Mouse (Mus musculus) telencephalon, adult 2 months (tissue): ENCODE data around the gene Vwf.

Experiments used
- DNase-seq: peaks from one replicate; pipeline ENCODE4 v3.0.0-alpha.2; 2011; ENCODE audit warnings: low read depth, low spot score

Gene Vwf

GRCm38 (mm10) chr6:125586042-125586566, 39.5 kb downstream of the Vwf start:
- no peak for DNase-seq

DNA sequence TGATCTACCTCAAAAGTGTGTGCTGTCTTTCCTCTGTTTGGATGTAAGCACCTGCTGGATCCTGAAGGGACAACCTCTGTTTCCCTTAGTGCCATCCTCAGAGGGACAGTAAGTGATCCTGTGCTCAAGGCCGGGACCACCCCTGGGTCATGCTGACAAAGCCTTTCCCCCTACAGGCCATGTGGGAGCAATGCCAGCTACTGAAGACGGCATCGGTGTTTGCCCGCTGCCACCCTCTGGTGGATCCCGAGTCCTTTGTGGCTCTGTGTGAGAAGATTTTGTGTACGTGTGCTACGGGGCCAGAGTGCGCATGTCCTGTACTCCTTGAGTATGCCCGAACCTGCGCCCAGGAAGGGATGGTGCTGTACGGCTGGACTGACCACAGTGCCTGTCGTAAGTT, 41.7 kb downstream of the Vwf start:
- no peak for DNase-seq

GRCm38 (mm10) chr6:125589075-125589474, 42.5 kb downstream of the Vwf start:
- no peak for DNase-seq

DNA sequence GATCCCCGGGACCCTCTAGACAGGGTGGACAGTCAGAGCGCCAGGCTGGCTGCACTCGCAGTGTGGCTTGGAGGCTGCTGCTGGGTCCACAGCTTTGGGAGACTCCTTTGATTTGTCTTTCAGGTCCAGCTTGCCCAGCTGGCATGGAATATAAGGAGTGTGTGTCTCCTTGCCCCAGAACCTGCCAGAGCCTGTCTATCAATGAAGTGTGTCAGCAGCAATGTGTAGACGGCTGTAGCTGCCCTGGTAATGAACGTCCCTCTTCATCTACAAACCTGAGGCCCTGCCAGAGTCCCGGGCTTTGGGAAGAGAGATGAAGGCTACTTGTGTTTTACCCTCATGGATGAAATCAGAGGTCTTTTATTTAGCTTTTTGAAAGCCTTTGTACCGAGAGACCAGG, 43.5 kb downstream of the Vwf start:
- DNase-seq = no peak

DNA sequence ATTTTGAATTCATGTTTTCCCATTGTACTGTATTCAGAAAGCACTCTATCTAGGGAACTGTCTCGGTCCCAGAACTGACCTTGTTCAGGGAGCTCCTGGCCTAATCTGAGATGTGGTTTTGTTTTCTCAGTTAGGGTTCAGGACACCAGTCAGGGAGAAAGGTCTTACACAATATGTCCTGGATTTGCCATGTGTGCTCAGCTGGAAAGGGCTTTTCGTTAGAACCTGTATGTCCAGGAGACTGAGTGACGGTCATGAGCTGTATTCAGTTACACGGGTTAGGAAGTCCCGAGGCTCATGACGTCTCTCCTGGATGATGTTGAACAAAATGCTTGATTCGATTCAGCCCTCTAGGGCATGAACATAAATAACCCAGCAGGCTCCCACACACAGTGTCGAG, 43.9 kb downstream of the Vwf start:
- no peak for DNase-seq

GRCm38 (mm10) chr6:125591652-125592385, 45.2 kb downstream of the Vwf start:
- DNase-seq = no peak

DNA sequence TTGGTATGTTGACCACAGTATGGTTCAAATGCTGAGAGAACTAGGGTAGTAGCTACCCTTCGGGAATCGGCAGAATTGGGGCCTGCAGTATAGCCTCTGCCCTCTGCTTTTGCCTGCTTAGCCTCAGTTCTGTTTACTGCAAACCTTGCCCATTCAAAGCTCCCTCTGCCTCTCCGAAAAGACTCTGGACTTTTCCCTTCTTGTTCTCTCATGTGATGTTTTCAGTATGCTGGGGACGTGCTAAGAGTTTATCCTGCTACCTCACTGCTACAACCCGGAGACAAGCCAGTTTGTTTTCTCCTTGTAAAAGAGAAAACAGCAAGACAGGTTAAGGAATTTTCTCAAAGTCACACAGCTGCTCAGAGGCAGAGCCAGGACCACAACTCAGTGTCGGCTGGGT, 46.0 kb downstream of the Vwf start:
- DNase-seq = no peak

DNA sequence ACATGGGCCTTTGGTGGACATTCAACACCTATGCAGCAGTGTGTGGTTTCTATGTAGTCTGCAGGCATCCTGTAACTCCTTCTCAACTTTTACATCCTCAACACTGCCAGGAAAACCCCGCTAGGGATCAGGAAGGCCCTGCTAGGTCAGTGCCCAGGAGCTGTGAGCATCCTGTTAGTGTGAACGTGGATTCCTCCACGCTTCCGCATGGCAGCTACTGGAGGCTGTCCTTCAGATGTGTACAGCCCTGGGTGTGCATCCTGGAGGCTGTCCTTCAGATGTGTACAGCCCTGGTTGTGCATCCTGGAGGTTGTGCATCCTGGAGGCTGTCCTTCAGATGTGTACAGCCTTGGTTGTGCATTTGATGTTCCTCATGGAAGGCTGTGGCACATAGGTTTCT, 47.7 kb downstream of the Vwf start:
- no peak for DNase-seq

DNA sequence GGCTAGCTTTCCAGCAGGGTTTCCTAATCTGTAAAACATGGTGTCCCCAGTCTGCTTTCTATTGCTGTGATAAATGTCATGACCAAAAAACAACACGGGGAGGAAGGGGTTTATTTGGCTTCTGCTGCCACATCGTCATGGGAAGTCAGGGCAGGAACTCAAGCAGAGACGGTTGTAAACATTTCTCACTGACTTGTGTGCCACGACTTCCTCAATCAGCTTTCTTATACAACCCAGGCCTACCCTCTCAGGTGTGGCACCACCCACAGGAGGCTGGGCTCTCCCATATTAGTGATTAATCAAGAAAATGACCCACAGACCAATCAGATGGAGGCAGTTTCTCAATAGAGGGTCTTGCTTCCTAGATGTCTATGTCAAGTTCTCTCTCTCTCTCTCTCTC, 48.3 kb downstream of the Vwf start:
- DNase-seq = no peak

DNA sequence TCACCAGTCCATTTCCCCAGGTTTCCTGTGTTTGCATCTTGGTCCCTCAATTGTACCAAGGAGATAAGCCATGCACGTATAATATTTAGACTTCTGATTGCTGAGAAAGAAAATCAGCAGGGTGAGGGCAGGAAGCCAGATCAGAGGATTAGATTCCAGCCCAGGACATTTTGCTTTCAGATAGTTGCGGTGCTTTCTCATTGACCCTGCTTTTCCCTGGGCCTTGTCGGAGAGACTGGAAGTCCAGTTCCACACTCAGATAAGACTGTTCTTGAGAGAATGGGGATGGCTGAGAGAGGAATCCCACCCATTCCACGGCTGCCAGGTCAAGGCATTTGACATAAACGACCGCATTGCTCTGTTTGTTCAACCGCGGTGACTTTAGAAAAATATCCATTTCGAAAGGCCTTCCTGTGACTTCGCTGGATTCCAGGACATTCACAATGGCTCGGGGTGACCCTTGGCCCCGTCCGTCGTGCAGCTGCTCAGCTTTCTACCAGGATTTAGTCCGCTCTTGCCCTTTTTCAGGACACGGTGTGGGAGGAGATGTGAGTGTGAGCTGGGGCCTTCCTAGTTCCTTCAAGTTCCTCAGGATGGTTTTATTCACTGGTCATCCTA, 50.2 kb downstream of the Vwf start:
- no peak for DNase-seq

DNA sequence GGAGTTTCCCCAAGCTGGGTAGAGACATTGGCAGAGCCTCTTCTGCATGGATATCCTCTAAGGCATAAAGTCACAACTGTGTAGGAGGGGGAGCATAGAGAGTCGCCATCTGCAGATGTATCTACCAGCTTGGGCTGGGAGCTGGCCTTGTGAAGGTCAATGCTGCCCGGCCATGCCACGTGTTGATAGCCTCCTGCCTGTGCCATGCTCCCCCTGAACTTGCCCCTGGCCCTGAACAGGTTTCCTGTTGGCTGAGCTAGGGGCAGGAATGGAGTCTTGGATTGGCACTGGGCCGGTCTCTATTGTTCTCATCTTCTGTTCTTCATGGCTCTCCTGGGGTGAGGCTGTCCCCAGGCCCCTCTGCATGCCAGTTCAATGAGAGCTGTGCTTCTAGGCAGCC, 51.1 kb downstream of the Vwf start:
- DNase-seq = no peak

DNA sequence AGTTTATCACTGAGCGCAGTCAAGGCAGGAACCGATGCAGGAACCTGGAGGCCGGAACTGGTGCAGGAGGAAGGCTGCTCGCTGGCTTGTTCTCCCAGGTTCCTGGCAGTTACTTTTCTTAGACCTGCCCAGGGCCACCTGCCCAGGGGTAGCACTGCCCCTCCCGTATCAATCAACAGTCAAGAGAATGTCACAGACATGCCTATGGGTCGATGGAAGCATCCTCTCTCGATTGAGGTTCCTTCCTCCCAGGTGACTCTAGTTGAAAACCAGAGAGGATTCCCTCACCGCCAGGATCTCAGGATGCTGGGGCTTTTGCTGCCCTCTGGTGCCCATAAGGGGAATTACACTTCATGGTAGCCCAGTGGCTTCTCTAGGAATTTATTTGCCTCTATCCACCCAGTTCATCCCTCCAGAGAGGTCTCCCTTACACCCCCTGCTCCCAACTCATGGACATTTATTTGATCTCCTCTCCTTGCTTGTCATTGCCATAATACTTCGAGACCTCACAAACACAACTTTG, 53.5 kb downstream of the Vwf start:
- DNase-seq = no peak

DNA sequence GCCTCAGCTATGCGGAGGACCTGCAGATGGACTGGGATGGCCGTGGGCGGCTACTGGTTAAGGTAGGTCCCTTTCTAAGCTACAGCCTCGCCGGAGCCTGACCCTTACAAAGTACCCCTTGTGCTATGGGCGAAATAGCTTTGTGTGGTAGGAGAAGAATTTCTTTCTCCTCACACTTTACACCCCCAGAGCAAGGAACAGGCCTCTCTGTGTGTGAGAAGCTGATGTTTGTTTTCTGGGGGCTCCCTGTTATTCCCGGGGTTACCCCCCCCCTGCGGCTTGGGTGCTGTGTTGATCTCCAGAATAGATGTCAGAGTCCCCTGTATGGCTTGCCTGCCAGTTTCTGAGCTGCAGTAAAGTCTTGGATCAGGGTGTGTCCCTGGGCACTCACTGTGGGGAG, 54.1 kb downstream of the Vwf start:
- no peak for DNase-seq

GRCm38 (mm10) chr6:125601190-125601589, 54.6 kb downstream of the Vwf start:
- no peak for DNase-seq

- DNase-seq = no peak
These were observed 55.2 kb downstream of the Vwf start for GRCm38 (mm10) chr6:125601748-125602147.

GRCm38 (mm10) chr6:125602354-125602753, 55.8 kb downstream of the Vwf start:
- no peak for DNase-seq

GRCm38 (mm10) chr6:125603234-125603633, 56.7 kb downstream of the Vwf start:
- no peak for DNase-seq

- no peak for DNase-seq
These were observed 57.3 kb downstream of the Vwf start for GRCm38 (mm10) chr6:125603678-125604462.

DNA sequence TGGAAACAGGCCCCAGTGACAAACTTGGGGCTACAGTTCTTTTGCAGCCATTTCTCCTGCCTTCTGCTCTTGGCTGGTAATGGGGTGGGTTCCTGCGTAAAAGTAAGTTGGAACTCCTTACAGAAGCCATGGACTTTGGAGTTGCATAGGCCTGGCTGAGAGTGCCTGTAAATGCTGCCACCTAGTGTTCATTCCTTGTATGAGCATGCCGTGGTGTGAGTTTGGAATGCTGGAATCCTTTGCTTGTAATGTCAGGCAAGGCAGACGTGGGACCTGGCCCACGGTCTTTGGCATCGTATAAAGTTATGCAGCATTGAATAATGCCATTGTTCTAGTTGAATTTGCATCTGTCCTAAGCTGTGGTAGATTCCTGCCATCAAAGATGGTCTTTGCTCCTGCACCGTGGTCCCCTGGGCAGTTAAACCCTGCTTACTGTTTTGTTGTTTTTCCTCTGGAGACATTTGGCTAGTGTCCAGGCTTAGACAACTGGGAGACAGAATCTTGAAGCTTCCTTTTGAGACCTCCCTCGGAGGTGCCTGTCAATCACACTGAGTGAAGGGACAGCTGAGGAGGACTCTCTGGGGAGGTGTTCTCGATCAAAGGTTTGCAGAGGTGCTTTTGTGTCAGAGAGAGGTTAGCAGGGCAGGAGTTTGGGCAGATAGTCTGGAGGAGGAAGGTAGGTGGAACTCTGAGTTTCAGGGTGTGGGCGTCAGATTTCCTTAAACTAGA, 58.1 kb downstream of the Vwf start:
- no peak for DNase-seq

DNA sequence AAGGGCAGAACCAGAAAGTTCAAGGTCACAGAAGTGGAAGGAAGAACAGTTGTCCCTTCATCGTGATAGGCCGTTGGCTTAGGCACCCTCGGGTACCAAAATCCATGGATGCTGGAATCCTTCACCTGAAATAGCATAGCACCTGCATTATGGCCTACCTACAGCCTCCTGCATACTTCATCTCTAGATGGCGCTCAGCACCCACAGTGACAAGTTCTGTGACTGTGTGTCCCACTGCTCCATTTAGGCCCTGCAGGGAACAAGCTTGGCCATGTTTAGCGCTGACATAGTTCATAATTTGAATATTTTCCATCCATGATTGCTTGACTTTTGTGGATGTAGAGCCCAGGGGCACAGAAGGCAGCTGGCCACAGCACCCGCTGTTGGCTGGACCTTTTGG, 62.5 kb downstream of the Vwf start:
- DNase-seq = no peak

GRCm38 (mm10) chr6:125617855-125618254, 71.3 kb downstream of the Vwf start:
- DNase-seq = no peak

DNA sequence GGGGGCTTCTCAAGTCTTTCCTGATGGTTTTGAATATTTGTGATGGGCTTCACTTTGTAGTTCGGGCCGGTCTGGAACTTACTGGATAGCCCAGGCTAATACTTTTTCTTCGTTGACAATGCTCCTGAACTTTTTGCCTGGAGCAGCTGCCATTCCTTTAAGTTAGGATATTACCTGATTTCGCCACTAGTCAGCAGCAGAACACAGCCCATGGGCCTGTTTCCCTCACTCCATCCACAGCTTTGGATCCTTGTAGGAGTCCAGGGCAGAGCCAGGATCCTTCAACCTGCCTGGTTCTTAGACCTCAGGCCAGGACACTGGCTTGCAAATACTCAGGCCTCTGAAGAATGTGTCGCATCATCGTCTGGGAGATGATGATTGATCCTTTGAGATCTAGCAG, 74.2 kb downstream of the Vwf start:
- no peak for DNase-seq
